Mouse (Mus musculus) neural tube, embryonic 11.5 days (tissue): ENCODE measurements around the gene Slf1. TPM values are rescaled to one million over a fixed set of nuclear protein-coding genes. Genes with fewer than 3 reads are reported as not detected.
"Not testable (repeated sequence)": the region's sequence is repeated elsewhere in the genome, so short reads cannot be mapped to it uniquely, and the experiment has no call there.

ENCODE experiments used
- ATAC-seq: fragments of 200-750 bp; cut with Nextera tagmentation; 2 replicates; pipeline ENCODE4 v1.8.0; 2017; ENCODE audit warnings: moderate number of reproducible peaks, mild to moderate bottlenecking, moderate TSS enrichment, moderate library complexity; ENCODE audit not compliant: insufficient read depth, low FRiP score, low TSS enrichment
- DNase-seq: peaks from one replicate; pipeline ENCODE4 v3.0.0-alpha.2; 2015; ENCODE audit warnings: low spot score
- H3K27ac ChIP-seq: fragments of 300-500 bp; sonication (generic); 2 replicates; pipeline ENCODE4 v1.5.1; 2014; ENCODE audit warnings: low read depth, mild to moderate bottlenecking, low read length
- H3K27me3 ChIP-seq: fragments of 300-500 bp; sonication (generic); 2 replicates; pipeline ENCODE4 v1.6.1; 2014; ENCODE audit warnings: mild to moderate bottlenecking, low read length, mixed read lengths; ENCODE audit not compliant: control insufficient read depth, insufficient read depth
- H3K36me3 ChIP-seq: fragments of 300-500 bp; sonication (generic); 2 replicates; pipeline ENCODE4 v1.6.1; 2014; ENCODE audit warnings: mild to moderate bottlenecking, low read length, moderate library complexity, mixed read lengths; ENCODE audit not compliant: control insufficient read depth, insufficient read depth
- H3K4me1 ChIP-seq: fragments of 300-500 bp; sonication (generic); 2 replicates; pipeline ENCODE4 v1.6.1; 2014; ENCODE audit warnings: low read length, mixed read lengths; ENCODE audit not compliant: control insufficient read depth, insufficient read depth
- H3K4me2 ChIP-seq: fragments of 300-500 bp; sonication (generic); 2 replicates; pipeline ENCODE4 v1.6.1; 2014; ENCODE audit warnings: low read depth, mild to moderate bottlenecking, moderate library complexity
- H3K4me3 ChIP-seq: fragments of 300-500 bp; sonication (generic); 2 replicates; pipeline ENCODE4 v1.5.1; 2014; ENCODE audit warnings: low read depth, low read length
- H3K9ac ChIP-seq: fragments of 300-500 bp; sonication (generic); 2 replicates; pipeline ENCODE4 v1.6.1; 2014; ENCODE audit warnings: mild to moderate bottlenecking, low read length
- H3K9me3 ChIP-seq: fragments of 300-500 bp; sonication (generic); 2 replicates; pipeline ENCODE4 v1.6.1; 2016; ENCODE audit warnings: low read length; ENCODE audit not compliant: control insufficient read depth
- WGBS: fragments of 180-500 bp; shearing (Covaris S2); extraction: QIAGEN DNeasy Blood & Tissue Kit; methylation state at CpG from one replicate; pipeline ENCODE4 v1.1.7; 2014; 5-methylcytosine and 5-hydroxymethylcytosine counted together
- polyA plus RNA-seq: library from polyadenylated mRNA; unstranded; fragments of >200 nt; fragmentation: Nextera tagmentation; extraction: Ambion mirVana; gene quantifications from 2 replicates; pipeline ENCODE4 v1.2.1, GENCODE M21; 2014

The Slf1 gene
- polyA plus RNA-seq, 1 experiment from 2014 or later: 36.6 TPM

DNA sequence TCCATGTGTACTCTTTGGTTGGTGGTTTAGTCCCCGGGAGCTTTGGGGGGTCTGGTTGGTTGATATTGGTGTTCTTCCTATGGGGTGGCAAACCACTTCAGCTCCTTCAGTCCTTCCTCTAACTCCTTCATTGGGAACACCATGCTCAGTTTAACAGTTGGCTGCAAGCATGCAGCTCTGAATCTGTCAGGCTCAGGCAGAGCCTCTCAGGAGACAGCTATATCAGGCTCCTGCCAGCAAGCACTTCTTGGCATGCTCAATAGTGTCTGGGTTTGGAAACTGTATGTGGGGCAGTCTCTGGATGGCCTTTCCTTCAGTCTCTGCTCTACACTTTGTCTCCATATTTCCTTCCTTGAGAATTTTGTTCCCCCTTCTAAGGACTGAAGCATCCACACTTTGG is 42.4 kb downstream of the Slf1 start:
- not testable (repeated sequence) for H3K4me1 ChIP-seq, H3K4me3 ChIP-seq, H3K9me3 ChIP-seq, ATAC-seq, H3K27me3 ChIP-seq, H3K4me2 ChIP-seq, H3K27ac ChIP-seq, H3K36me3 ChIP-seq, H3K9ac ChIP-seq, DNase-seq
- 100% methylated on average over 1 of the region's 1 CpGs for WGBS

DNA sequence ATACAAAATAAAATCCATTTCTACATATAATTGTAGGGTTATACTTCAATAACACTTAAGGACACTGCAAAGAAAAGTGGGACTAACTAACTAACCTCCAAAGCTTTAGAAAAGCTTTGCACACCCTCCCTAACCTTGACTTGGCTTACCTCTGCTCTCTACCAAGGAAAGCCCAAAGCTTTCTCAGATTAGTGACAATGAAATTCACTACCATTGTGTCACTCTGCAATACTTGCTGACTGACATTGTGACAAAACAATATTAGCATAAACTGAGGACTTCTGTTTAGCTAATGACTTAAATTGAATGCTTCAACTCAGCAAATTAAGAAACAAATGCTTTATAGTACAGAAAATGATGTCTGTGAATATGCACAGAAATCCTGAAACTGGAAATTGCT is 63.2 kb downstream of the Slf1 start:
- H3K36me3 ChIP-seq: peaks cover 2% of the 10 kb centered on the region
- no peak overlapping the region for H3K27ac ChIP-seq
- no peak overlapping the region for H3K4me3 ChIP-seq
- H3K27me3 ChIP-seq: no peaks in the 10 kb centered on the region
- ATAC-seq (no peak), DNase-seq (no peak)
- H3K4me2 ChIP-seq: no peak overlapping the region
- no peak overlapping the region for H3K9ac ChIP-seq
- no peaks in the 10 kb centered on the region for H3K9me3 ChIP-seq
- H3K4me1 ChIP-seq: no peaks in the 10 kb centered on the region

GRCm38 (mm10) chr13:77068847-77069246 is 66.4 kb downstream of the Slf1 start:
- ATAC-seq (no peak), DNase-seq (no peak)
- Histone ChIP-seq H3K9me3 (no peaks in the 10 kb centered on the region), H3K36me3 (no peaks in the 10 kb centered on the region), H3K27me3 (no peaks in the 10 kb centered on the region), H3K4me2 (no peak overlapping the region), H3K4me1 (no peaks in the 10 kb centered on the region), H3K4me3 (no peak overlapping the region), H3K27ac (no peak overlapping the region), H3K9ac (no peak overlapping the region)
- WGBS: 93% methylated on average over 1 of the region's 1 CpGs

- H3K36me3 ChIP-seq: no peaks in the 10 kb centered on the region; the same call in 1 of the 2 replicates
- H3K4me1 ChIP-seq: no peaks in the 10 kb centered on the region
- DNase-seq: no peak
- H3K9me3 ChIP-seq: no peaks in the 10 kb centered on the region
- 94% methylated on average over 1 of the region's 1 CpGs for WGBS
- H3K4me2 ChIP-seq: no peak overlapping the region
- H3K4me3 ChIP-seq: no peak overlapping the region
- no peak for ATAC-seq
- H3K27me3 ChIP-seq: no peaks in the 10 kb centered on the region
- no peak overlapping the region for H3K9ac ChIP-seq
- H3K27ac ChIP-seq: no peak overlapping the region
Measured at GRCm38 (mm10) chr13:77063221-77063620, 72.1 kb downstream of the Slf1 start.

DNA sequence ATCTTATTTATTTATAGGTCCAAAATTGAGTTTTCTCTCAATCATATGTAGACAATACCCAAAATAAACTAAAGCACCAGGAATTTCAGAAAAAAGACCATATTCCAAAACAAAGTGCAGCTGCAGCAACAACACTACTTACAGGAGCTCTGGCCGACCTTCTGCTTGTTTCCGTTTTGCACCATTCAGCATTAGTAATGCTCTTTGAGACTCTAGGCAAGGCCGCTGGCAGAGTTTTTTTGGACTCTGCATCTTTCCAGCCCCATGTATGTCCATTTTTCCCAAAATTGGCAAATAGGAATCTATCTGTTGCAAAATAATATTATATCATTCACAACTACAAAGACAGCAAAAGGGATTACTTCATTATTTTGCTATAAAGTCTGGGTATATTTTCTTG is 85.5 kb downstream of the Slf1 start:
- no peak for DNase-seq
- no peaks in the 10 kb centered on the region for H3K4me1 ChIP-seq
- 96% methylated on average over 3 of the region's 3 CpGs for WGBS
- no peaks in the 10 kb centered on the region for H3K36me3 ChIP-seq
- no peak overlapping the region for H3K4me2 ChIP-seq
- H3K27ac ChIP-seq: no peak overlapping the region
- no peak overlapping the region for H3K4me3 ChIP-seq
- ATAC-seq: no peak
- no peak overlapping the region for H3K9ac ChIP-seq
- no peaks in the 10 kb centered on the region for H3K27me3 ChIP-seq
- H3K9me3 ChIP-seq: no peaks in the 10 kb centered on the region

- no peak overlapping the region for H3K4me3 ChIP-seq
- 92% methylated on average over 1 of the region's 1 CpGs for WGBS
- no peak overlapping the region for H3K27ac ChIP-seq
- no peak for ATAC-seq
- no peaks in the 10 kb centered on the region for H3K36me3 ChIP-seq
- H3K9ac ChIP-seq: no peak overlapping the region
- H3K4me1 ChIP-seq: no peaks in the 10 kb centered on the region
- no peak overlapping the region for H3K4me2 ChIP-seq
- DNase-seq: no peak
- H3K27me3 ChIP-seq: no peaks in the 10 kb centered on the region
- no peaks in the 10 kb centered on the region for H3K9me3 ChIP-seq
Measured at GRCm38 (mm10) chr13:77048461-77048860, 86.8 kb downstream of the Slf1 start.

GRCm38 (mm10) chr13:77047179-77047931 is 87.9 kb downstream of the Slf1 start:
- H3K4me1 ChIP-seq: no peaks in the 10 kb centered on the region
- H3K27me3 ChIP-seq: no peaks in the 10 kb centered on the region
- ATAC-seq: no peak
- H3K9ac ChIP-seq: no peak overlapping the region
- H3K4me3 ChIP-seq: no peak overlapping the region
- no peak for DNase-seq
- H3K36me3 ChIP-seq: no peaks in the 10 kb centered on the region
- WGBS: 74% methylated on average over 6 of the region's 6 CpGs
- no peaks in the 10 kb centered on the region for H3K9me3 ChIP-seq
- H3K4me2 ChIP-seq: no peak overlapping the region
- no peak overlapping the region for H3K27ac ChIP-seq

DNA sequence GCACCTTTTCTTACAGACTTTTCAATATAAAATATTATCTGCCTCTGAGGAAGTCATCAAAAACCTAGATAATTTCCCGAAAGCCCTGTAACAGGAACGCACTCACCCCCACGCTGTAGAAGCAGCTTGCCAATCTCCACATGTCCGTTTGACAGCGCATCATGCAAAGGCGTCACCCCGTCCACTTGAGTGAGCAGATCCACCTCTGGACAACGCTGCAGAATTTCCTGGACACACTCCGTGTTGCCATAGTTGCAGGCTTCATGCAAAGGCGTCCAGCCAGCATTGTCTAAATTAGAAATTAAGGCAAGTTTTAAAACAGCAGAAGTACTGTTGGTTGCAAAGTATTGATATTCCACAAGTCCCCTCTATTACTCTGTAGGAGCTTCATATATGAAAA is 88.9 kb downstream of the Slf1 start:
- peak; percentile 17 for DNase-seq
- Histone ChIP-seq H3K9me3 (no peaks in the 10 kb centered on the region), H3K4me3 (no peak overlapping the region), H3K4me2 (no peak overlapping the region), H3K27ac (no peak overlapping the region), H3K36me3 (no peaks in the 10 kb centered on the region), H3K9ac (no peak overlapping the region), H3K4me1 (no peaks in the 10 kb centered on the region), H3K27me3 (no peaks in the 10 kb centered on the region)
- WGBS: 84% methylated on average over 10 of the region's 10 CpGs
- ATAC-seq: 0 out of 2 replicates have a peak, but pooled peaks have one; percentile 12

- H3K36me3 ChIP-seq: no peaks in the 10 kb centered on the region
- ATAC-seq (no peak), DNase-seq (no peak)
- H3K9me3 ChIP-seq: no peaks in the 10 kb centered on the region
- H3K27ac ChIP-seq: no peak overlapping the region
- H3K27me3 ChIP-seq: no peaks in the 10 kb centered on the region
- H3K9ac ChIP-seq: no peak overlapping the region
- no peak overlapping the region for H3K4me3 ChIP-seq
- 86% methylated on average over 1 of the region's 1 CpGs for WGBS
- no peak overlapping the region for H3K4me2 ChIP-seq
- H3K4me1 ChIP-seq: no peaks in the 10 kb centered on the region
Measured at GRCm38 (mm10) chr13:77045375-77045774, 89.9 kb downstream of the Slf1 start.
